Mouse (Mus musculus): ENCODE measurements around the gene Txn2.

DNA sequence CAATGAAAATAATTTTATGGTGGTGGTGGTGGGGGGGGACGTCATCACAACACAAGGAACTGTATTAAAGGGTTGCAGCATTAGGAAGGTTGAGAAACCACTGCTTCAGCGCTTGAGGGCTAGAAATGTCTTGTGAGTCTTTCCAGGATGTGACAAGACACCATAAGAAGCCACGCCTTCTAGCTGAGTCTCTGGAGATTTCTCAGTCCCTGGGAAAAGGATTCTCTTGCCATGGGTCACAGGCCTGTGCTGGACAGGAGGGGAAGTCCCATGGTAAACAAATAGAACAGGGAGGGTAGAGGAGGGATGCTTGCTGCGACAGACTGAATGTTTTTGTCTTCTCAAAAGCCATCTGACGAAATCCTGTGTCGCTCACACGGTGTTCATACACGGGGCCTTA, 37.0 kb downstream of the Txn2 start:
- no peak for TF ChIP-seq CTCF (IDR thresholded peaks at IDR 0.05; ENCODE audit: insufficient read depth, low read length)
- TF ChIP-seq POLR2A (IDR thresholded peaks at IDR 0.05; ENCODE audit: borderline replicate concordance, extremely low read depth, low read depth, low read length), result no peak

All from lung, adult 2 months (tissue).